Mouse (Mus musculus): Measurements from ENCODE around the gene Dhcr24.

The Dhcr24 gene

DNA sequence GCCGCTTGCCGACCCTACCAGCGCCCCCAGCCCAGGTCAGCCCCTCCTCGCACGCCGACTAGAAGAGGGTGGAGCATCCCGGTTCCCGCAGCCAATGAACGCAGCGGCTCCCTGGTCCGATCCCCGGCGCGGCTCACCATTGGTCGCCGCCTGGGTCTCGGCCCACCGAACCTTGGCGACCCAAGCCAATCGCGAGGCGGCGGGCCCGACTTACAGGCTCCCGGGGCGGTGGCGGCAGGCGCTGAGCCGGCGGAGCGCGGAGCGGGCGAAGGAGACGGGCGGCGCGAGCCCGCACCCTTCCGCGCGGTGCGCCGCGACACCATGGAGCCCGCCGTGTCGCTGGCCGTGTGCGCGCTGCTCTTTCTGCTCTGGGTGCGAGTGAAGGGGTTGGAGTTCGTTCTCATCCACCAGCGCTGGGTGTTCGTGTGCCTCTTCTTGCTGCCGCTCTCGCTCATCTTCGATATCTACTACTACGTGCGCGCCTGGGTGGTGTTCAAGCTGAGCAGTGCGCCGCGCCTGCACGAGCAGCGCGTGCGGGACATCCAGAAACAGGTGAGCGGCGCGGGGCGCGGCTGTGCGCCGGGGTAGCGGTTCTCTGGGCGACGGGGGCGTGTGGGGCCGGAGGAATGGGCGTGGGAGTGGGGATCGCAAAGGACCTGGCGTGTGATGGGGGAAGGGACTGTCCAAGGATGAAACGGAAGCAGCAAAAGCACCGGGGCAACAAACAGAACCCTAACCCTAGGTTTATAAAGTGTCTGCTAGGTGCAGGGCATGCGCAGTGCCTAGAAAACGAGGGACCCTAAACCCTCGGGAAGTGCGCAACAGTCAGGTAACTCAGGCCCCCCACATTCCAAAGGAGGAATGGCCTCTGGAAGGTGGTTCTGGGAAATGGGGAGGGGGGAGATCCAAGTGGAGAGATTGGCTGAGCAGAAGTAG is at the start of gene Dhcr24:
Gene Dhcr24 (plus strand): TSS at position 193 of the 936 bp plus-strand sequence.
- peak; percentile 79 for DNase-seq (ENCODE audit: low read depth)

DNA sequence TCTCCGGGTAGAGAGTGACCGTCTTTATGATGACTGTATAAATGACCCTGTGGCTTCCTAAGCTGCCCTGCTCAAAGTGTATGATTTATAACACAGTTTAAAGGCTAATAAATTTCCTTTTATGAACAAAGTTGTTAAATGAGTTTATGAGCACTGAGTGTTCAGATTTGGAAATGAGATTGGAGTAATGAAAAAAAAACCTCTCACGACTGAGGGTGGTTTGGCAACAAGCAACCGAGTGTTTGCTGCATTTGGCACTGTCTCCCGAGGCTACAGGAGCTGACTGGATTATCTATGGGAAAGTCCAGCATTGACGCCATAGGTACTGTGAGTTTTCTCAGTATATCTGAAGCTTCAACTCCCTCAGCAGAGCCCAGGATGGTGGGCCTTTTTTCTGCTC is 46.2 kb upstream of the Dhcr24 start:
- DNase-seq (ENCODE audit: low read depth): no peak

DNA sequence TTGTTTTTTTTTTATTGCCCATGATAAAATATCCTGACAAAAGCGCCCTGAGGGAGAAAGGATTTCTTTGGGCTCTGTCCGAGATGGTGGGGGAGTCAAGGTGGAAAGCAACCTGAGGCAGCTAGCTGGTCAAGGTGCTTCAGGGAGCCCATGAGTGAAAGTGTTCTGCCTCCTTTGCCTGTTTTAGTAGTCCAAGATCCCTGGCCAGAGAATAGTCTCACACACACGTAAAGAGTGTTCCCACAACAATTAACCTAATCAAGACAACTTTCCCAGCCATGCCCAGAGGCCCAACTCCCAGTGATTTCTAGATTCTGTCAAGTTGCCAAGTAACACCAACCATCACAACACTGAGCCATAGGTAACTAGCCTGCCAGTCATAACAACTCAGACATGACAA is 38.3 kb upstream of the Dhcr24 start:
- no peak for DNase-seq (ENCODE audit: low read depth)

DNA sequence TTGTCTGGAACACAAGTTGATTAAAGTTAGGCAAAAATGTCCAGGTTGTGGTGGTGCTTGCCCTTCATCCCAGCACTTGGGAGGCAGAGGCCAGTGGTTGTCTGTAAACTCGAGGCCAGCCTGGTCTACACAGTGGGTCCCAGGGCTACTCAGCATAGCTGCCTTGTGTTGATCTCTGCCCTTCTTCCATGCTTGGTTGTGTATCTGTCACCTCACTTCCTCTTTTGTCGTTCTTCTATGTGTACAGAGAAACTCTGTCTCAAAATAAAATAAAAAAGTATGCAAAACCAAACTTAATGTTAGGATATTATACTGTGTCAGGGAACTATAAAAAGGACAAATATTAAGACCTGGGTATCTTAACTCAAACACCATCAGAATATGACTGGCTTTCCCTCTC is 36.7 kb upstream of the Dhcr24 start:
- no peak for DNase-seq (ENCODE audit: low read depth)

DNA sequence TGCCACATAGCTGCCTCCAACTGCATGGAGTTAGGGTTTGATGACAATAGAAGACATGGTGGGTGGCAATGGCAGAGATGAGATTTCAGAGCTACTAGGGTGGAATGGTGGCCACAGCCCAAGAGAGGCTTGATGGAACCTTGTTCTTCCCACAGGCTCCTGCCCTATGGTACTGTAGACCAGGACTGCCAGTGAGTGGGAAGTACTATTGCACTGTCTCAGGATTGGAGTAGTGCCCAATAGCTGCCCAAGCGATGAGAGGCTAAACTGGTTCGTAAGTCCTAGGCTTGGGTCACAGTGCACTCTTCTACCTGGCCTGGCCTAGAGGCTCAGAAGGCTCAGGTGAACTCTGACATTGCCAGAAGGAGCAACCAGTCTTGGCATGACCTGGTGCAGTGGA is 35.8 kb upstream of the Dhcr24 start:
- no peak for DNase-seq (ENCODE audit: low read depth)

DNA sequence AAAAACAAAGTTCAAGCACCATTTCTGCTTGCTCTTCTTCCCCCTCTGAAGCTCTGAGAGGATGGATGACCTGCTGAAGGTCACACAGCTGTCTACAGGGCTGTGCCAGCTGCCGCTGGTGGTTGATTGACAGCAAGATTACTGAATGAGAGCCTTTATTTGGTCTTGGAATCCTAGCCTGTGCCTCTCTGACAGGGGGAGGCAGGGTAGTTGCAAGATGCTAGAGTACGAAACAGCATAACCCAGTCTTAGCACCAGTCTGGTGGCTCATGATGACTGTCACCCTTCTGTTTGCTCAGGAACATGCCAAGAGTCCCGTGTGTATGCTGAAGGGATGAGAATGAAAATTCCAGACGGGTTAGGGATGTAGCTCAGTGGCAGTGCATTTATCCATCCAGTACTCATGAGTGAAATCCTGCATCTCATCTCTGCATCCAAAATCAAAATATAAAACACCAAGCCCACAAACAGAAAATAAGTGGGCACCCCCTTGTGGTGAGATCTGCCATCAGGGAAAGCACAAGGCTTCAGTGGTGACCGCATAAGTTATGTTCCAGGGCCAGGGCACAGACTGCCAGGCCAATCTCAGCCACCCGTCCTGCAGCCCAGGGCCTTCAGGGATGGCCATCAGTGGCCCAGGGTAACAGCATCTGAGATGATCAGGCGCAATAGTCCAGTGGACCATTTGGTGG is 32.8 kb upstream of the Dhcr24 start:
- DNase-seq (ENCODE audit: low read depth): no peak

DNA sequence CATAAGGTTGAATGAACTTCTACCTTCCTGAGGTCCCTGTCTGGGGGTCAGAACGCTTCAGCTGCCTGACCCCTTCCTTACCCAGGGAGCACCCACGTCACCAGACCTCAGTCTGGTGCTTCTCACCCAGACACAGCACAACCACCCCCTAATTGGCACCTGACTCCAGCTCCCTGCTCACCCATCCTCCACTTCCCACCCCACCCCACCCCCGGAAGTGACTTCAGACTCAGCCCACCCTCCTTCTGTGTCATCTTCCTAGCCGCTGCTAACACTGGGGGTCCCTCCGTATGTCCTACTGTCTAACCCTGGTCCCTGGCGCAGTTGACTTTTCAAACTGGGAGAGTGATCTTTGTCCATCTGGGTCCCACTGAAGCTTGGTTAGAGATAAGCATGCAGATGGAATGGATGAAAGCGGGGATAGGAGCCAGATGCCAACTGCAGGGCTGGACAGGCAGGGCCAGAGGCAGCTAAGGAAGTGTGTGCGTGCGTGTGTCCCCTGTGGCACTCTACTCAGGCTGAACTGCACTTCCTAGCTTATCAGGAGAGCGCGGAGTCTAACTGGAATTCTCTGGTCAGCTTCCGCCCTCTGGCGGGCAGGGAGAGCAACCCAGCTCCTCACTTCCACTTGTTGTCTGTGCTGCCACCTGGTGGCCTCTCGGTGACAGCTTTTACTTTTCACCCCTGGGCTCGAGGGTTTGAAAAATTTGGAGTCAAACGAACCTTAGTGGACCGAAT is 31.3 kb upstream of the Dhcr24 start:
- DNase-seq (ENCODE audit: low read depth): peak; percentile 90

DNA sequence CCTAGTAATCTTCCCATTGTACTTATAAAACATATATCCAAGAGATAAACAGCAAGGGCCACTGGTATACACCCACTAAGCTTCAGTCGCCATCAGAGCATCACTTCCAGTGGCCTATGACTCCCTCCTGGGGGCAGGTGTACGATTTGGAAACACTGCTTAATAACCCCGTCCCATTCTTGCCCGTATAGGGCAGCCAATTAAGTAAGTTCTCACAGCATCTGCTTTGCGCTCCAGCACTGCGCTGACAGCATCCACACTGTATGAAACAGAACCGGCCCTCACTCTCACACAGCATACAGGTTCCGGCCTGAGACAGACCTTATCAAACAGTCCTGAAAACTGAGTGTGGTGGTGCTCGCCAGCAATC is 30.7 kb upstream of the Dhcr24 start:
- no peak for DNase-seq (ENCODE audit: low read depth)

DNA sequence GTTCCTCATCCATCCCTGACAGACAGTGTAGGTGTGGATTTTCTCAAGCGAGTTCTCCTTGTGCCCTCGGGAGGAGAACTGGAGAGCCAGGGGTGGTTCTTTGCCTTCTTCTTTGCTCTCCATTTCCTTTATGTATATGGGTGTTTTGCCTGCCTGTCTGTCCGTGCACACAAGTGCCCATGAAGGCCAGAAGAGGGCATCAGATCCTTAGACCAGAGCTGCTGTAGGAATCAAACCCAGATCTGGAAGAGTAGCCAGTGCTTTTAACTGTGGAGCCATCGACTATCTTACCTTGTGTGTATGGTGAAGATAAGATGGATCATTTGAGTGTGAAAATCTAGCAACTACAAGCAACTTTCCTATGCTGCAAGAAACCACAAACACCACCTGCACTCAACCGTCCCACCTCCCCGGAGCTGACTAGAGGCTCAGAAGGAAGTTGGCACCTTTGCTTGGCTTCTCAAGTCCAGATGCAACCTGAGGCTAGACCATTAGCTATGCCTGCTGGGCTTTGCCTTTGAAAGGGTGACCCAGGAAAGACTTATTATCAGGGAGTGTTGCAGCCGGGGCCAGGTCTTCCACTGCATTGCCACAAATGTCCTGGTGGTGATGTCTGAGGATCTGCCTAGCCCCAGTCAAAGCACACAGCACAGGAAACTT is 27.3 kb upstream of the Dhcr24 start:
- no peak for DNase-seq (ENCODE audit: low read depth)

DNA sequence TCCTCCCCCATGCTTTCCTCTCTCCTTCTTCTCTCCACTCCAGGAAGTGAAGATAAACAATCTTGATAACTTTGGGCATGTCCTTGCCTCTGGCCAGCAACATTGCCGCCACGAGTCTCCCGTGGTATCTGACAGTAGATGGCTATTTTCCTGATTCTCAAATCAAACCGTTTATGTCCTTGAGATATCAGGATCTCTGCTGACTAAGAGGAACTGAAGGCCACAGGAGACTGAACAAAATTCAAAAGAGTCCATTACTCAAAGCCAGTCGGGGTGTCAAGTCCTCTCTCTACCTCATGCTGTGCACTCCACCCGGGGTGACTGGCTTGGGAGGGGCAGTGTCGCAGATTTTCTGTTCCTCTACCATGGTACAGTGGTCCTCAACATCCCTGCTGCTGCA is 26.6 kb upstream of the Dhcr24 start:
- DNase-seq (ENCODE audit: low read depth): no peak

DNA sequence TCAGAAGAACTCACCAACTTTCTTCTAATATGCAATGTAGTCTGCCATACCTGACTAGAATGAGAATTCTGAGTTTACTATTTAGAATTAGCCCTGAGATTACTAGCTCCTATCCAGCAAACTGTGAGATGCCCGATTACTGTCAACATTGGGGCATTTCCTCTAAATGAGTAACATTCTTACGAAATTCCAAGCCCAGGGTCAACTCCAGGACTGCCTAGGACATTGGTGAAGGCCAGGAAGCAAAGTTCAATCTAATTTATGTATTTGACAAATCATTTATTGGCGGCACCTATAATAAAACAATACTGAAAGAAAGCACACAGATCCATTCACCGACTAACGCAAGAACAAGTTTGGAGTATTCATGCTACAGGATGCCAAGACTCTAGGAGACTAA is 21.1 kb upstream of the Dhcr24 start:
- DNase-seq (ENCODE audit: low read depth): no peak

DNA sequence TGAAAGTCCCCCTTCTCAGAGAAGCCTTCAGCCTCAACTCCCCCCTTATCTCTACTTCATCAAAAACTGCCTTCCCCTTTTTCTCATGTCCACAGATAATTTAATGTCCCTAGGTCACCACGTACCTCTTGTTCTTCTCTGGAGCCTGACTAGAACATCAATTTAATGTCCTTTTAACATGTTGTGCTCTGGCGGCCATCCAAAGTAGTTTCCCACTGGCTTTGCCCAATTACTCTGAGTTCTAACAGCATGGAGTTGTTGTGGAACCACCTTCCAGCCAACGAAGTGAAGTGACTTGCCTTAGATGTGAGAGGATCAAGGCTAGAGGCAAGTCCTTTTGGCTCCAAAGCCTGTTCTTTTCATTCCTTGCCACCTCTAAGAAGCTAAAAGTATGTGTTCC is 19.3 kb upstream of the Dhcr24 start:
- DNase-seq (ENCODE audit: low read depth): no peak

DNA sequence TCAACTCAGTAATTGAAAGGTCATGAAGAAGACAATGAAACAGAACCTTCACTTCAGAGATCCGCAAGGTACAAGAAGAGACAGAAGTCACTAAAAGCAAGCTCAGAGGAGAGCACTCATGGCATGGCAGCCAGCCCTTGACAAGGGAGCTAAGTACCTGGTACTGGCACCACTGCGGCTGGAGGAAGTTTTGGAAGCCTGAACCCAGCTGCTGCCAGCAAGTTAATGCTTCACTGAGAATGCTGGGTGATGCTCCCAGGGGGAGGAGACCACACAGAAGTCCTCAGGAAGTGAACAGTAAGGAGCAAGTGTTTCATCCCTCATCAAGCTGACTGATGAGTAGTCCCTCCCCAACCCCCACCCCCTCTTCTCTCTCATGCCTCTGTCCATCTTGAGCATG is 18.6 kb upstream of the Dhcr24 start:
- no peak for DNase-seq (ENCODE audit: low read depth)

DNA sequence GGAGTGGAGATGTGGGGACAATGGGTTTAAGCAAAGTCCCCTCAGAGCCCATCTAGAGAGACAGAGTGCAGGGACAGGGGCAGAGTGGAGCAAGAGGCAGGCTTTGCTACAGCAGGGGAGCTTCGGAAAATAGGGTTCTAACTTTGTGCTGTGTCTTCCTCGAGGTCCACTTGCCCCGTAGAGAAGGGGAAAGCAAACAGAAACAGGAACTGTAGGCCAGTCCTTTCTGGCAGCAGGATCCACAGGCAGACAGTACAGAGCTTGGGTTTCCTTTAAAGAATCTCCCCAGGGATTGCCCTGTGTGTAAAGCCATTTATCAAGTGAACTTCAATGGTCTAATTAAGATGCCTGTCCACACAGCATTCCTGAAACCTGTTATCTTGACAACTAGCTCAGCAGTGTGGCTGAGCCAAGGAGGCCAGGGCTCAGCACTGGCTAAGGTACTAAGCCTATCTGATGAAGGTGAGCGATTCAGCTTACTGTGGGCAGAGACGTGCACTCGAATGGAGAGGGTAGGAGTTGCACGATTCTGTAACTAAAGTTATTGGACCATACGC is 14.9 kb upstream of the Dhcr24 start:
- no peak for DNase-seq (ENCODE audit: low read depth)

DNA sequence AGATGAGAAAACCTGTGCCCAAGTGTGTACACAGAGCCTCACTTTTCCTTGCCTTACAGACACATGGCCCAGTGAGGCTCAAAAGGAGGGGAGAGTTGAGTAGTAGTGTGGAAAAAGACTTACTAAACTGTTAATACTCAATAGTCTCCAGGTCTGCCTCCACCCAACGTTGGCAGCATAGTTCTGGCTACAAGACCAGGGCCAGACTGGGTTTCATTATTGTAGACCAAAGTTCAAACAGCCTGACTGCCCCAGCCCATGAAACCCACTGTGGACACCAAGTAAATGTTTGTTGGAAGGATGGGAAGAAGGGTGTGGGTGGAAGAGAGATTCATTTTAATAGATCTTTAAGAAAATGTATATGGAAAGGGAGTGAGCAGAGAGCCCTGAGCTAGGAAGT is 13.9 kb upstream of the Dhcr24 start:
- DNase-seq (ENCODE audit: low read depth): no peak

DNA sequence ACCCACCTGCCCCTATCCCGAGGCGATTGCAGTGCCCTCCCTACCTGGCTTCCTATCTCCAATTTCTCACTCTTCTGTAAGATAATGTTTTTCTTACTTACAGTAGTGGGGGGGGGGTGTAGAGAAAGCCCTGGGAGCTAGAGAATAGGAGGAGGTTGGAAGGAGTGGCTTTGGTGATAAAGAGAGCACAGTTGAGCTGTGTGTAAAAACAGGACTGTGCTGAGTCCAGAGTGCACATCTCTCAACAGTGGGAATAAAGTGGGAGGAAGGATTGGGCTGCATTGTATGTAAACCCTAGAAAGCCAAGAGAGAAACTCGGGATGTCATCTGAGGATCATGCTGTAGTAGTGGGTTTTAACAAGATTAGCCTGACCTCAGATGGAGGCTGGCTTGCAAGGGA is 12.7 kb upstream of the Dhcr24 start:
- DNase-seq (ENCODE audit: low read depth): no peak

DNA sequence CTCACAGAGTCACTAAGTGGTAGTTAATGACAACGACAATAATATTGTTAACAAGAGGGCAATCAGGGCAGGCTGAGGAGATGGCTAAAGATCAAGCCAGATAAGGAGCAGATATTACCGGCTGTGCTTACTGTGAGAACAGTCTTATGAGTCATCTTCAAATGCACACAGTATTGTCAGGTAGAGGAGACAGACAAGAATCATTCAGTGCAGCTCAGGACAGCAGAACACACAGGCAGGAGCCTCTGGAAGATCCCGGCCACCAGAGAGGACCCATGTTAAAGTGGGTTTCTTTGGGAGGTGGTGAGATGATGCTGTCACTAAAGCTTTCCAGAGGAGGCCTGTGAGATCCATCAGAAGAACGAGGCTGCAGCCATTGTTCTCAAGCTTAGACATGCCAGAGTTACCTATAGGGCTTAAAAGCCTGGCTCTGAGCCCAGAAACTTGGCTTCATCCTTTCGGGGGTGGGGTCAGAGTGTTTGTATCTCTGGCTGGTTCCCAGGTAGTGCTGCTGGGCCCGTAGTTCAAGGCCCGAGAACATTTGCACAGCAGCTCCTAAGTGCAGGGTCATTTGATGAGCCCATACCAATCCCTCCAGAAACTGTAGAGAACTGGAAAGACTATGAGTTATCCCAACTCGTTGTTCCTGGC is 10.2 kb upstream of the Dhcr24 start:
- no peak for DNase-seq (ENCODE audit: low read depth)

DNA sequence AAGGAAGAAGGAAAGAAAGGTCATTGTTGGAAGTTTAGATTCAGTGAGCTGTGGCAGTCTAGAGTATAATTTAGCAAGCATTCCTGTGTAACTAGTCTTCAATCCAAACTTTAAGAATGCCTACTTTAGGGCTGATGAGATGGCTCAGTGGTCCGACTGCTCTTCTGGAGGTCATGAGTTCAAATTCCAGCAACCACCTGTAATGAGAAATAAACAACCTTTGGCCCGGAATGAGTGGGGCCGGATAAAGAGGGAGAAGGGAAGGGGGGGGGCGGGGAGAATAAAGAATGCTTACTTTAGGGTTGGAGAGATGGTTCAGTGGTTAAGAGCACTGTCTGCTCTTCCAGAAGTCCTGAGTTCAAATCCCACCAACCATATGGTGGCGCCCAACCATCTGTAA is 3.6 kb upstream of the Dhcr24 start:
- no peak for DNase-seq (ENCODE audit: low read depth)

DNA sequence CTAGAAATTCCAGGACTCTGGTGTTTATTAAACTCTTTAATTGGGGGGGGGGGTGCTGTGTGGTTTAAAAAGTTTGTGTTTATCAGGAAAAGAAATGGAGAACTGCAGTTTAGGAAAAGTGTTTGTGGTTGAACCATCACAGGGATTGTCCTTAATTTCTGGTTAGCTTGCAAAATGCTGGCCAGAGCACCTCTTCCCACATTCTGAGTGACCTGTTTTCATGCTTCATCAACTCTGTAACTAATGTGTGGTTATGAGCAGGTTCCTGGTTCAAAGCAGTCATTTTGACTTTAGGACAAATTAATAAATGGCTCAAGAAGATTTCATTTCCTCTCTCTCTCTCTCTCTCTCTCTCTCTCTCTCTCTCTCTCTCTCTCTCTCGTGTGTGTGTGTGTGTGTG is 2.9 kb upstream of the Dhcr24 start:
- DNase-seq (ENCODE audit: low read depth): no peak

DNA sequence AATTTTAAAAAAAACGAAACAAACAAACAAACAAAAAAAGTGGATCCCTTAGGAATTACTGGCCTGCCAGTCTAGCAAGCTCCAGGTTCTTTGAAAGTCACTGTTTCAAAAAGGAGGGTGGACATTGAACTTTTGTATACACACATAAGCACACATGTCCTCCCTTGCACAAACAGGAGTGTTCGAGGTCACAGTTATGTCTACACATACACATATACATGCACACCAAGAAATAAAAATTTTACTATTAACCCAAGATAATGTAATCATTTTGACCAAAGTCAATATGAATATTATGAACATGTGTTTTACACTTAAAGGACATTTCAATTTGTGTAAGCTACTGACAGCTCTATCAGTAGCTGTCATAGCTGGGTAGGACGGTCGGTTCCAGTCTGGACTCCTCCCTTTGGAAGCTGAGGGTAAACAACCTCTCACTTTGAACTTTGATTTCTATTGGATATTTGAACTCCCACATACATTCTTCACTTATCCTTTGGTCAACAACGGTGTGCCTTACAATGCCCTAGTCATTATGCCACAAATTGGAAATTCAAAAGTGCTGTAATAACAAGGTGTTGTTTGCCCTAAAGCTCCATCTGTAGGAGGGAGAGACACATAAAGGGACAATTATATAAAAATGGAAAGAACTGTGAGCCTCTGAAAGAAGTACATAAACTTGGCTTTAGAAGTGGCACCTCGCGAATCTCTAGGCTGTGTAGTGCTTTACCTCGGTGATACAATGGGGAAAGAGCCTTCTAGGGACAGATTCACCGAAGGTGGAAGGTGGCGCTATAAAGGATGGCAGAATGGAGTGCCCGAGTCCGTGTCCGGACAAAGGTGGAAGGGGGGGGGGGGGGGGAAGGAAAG is 1.3 kb upstream of the Dhcr24 start:
- no peak for DNase-seq (ENCODE audit: low read depth)
